Mouse (Mus musculus): ENCODE measurements around the gene Aqr. TPM values are rescaled to one million over a fixed set of nuclear protein-coding genes. Genes with fewer than 3 reads are reported as not detected.

The Aqr gene
- polyA plus RNA-seq, 1 experiment from 2014 or later = 39.2 TPM

- DNase-seq (ENCODE audit: low spot score) = no peak
- H3K36me3 ChIP-seq = peaks cover 78% of the 10 kb centered on the region
- no peaks in the 10 kb centered on the region for H3K4me1 ChIP-seq (replicated peaks)
- H3K27me3 ChIP-seq (ENCODE audit: insufficient read depth, poor library complexity, severe bottlenecking) = no peaks in the 10 kb centered on the region
- no peak overlapping the region for H3K27ac ChIP-seq
- no peaks in the 10 kb centered on the region for H3K9me3 ChIP-seq
- no peak overlapping the region for H3K4me3 ChIP-seq
Observed at GRCm38 (mm10) chr2:114167837-114168236, 19.0 kb downstream of the Aqr start.

GRCm38 (mm10) chr2:114161978-114162377, 24.8 kb downstream of the Aqr start:
- DNase-seq (ENCODE audit: low spot score) = no peak
- H3K4me1 ChIP-seq (replicated peaks) = no peaks in the 10 kb centered on the region
- H3K27me3 ChIP-seq (ENCODE audit: insufficient read depth, poor library complexity, severe bottlenecking) = no peaks in the 10 kb centered on the region
- H3K27ac ChIP-seq = no peak overlapping the region
- WGBS = 85% methylated on average over 1 of the region's 1 CpGs
- H3K36me3 ChIP-seq = peaks cover 91% of the 10 kb centered on the region
- no peaks in the 10 kb centered on the region for H3K9me3 ChIP-seq
- H3K4me3 ChIP-seq = no peak overlapping the region

- Histone ChIP-seq H3K9me3 (no peaks in the 10 kb centered on the region), H3K36me3 (peaks cover 94% of the 10 kb centered on the region), H3K4me3 (no peak overlapping the region), H3K4me1 (replicated peaks) (no peaks in the 10 kb centered on the region), H3K27me3 (ENCODE audit: insufficient read depth, poor library complexity, severe bottlenecking) (no peaks in the 10 kb centered on the region), H3K27ac (no peak overlapping the region)
- no peak for DNase-seq (ENCODE audit: low spot score)
- 89% methylated on average over 4 of the region's 4 CpGs for WGBS
Observed at GRCm38 (mm10) chr2:114157345-114157744, 29.5 kb downstream of the Aqr start.

GRCm38 (mm10) chr2:114156639-114157038, 30.2 kb downstream of the Aqr start:
- no peak overlapping the region for H3K27ac ChIP-seq
- no peaks in the 10 kb centered on the region for H3K27me3 ChIP-seq (ENCODE audit: insufficient read depth, poor library complexity, severe bottlenecking)
- H3K4me1 ChIP-seq (replicated peaks) = no peaks in the 10 kb centered on the region
- no peak overlapping the region for H3K4me3 ChIP-seq
- DNase-seq (ENCODE audit: low spot score) = no peak
- WGBS = 85% methylated on average over 1 of the region's 1 CpGs
- no peaks in the 10 kb centered on the region for H3K9me3 ChIP-seq
- H3K36me3 ChIP-seq = peaks cover 96% of the 10 kb centered on the region

GRCm38 (mm10) chr2:114153247-114153646, 33.6 kb downstream of the Aqr start:
- Histone ChIP-seq H3K4me3 (no peak overlapping the region), H3K9me3 (no peaks in the 10 kb centered on the region), H3K27ac (no peak overlapping the region), H3K4me1 (replicated peaks) (no peaks in the 10 kb centered on the region), H3K36me3 (peaks cover 97% of the 10 kb centered on the region), H3K27me3 (ENCODE audit: insufficient read depth, poor library complexity, severe bottlenecking) (no peaks in the 10 kb centered on the region)
- 94% methylated on average over 6 of the region's 6 CpGs for WGBS
- DNase-seq (ENCODE audit: low spot score) = no peak

- H3K27ac ChIP-seq = no peak overlapping the region
- no peaks in the 10 kb centered on the region for H3K27me3 ChIP-seq (ENCODE audit: insufficient read depth, poor library complexity, severe bottlenecking)
- WGBS = 96% methylated on average over 15 of the region's 15 CpGs
- DNase-seq (ENCODE audit: low spot score) = no peak
- no peaks in the 10 kb centered on the region for H3K9me3 ChIP-seq
- no peaks in the 10 kb centered on the region for H3K4me1 ChIP-seq (replicated peaks)
- H3K4me3 ChIP-seq = no peak overlapping the region
- peaks cover 96% of the 10 kb centered on the region for H3K36me3 ChIP-seq
Observed at GRCm38 (mm10) chr2:114146864-114147458, 39.9 kb downstream of the Aqr start.

- Histone ChIP-seq H3K9me3 (no peaks in the 10 kb centered on the region), H3K27me3 (ENCODE audit: insufficient read depth, poor library complexity, severe bottlenecking) (no peaks in the 10 kb centered on the region), H3K4me1 (replicated peaks) (no peaks in the 10 kb centered on the region), H3K27ac (no peak overlapping the region), H3K4me3 (no peak overlapping the region), H3K36me3 (peaks cover 96% of the 10 kb centered on the region)
- WGBS = 86% methylated on average over 6 of the region's 6 CpGs
- DNase-seq (ENCODE audit: low spot score) = peak; percentile 15
Observed at GRCm38 (mm10) chr2:114145315-114145801, 41.5 kb downstream of the Aqr start.

GRCm38 (mm10) chr2:114144915-114145314, 41.9 kb downstream of the Aqr start:
- no peaks in the 10 kb centered on the region for H3K27me3 ChIP-seq (ENCODE audit: insufficient read depth, poor library complexity, severe bottlenecking)
- H3K36me3 ChIP-seq = peaks cover 96% of the 10 kb centered on the region

GRCm38 (mm10) chr2:114143842-114144241, 43.0 kb downstream of the Aqr start:
- Histone ChIP-seq H3K4me1 (replicated peaks) (no peaks in the 10 kb centered on the region), H3K4me3 (no peak overlapping the region), H3K36me3 (peaks cover 96% of the 10 kb centered on the region), H3K9me3 (no peaks in the 10 kb centered on the region), H3K27me3 (ENCODE audit: insufficient read depth, poor library complexity, severe bottlenecking) (no peaks in the 10 kb centered on the region), H3K27ac (no peak overlapping the region)
- DNase-seq (ENCODE audit: low spot score) = no peak
- 93% methylated on average over 6 of the region's 6 CpGs for WGBS

More at GRCm38 (mm10) chr2:114144915-114145314, 41.9 kb downstream of the Aqr start:
- H3K9me3 ChIP-seq = no peaks in the 10 kb centered on the region
- H3K27ac ChIP-seq = no peak overlapping the region
- H3K4me1 ChIP-seq (replicated peaks) = no peaks in the 10 kb centered on the region
- WGBS = 96% methylated on average over 5 of the region's 5 CpGs
- no peak overlapping the region for H3K4me3 ChIP-seq
- no peak for DNase-seq (ENCODE audit: low spot score)

GRCm38 (mm10) chr2:114136755-114137154, 50.1 kb downstream of the Aqr start:
- H3K4me1 ChIP-seq (replicated peaks) = no peaks in the 10 kb centered on the region
- H3K27me3 ChIP-seq (ENCODE audit: insufficient read depth, poor library complexity, severe bottlenecking) = no peaks in the 10 kb centered on the region
- 95% methylated on average over 9 of the region's 9 CpGs for WGBS
- no peaks in the 10 kb centered on the region for H3K9me3 ChIP-seq
- H3K27ac ChIP-seq = no peak overlapping the region
- peaks cover 98% of the 10 kb centered on the region for H3K36me3 ChIP-seq
- no peak for DNase-seq (ENCODE audit: low spot score)
- H3K4me3 ChIP-seq = no peak overlapping the region

- Histone ChIP-seq H3K4me1 (replicated peaks) (no peaks in the 10 kb centered on the region), H3K36me3 (peaks cover 98% of the 10 kb centered on the region), H3K9me3 (no peaks in the 10 kb centered on the region), H3K27ac (no peak overlapping the region), H3K27me3 (ENCODE audit: insufficient read depth, poor library complexity, severe bottlenecking) (no peaks in the 10 kb centered on the region), H3K4me3 (no peak overlapping the region)
- 82% methylated on average over 2 of the region's 2 CpGs for WGBS
- DNase-seq (ENCODE audit: low spot score) = no peak
Observed at GRCm38 (mm10) chr2:114135777-114136176, 51.0 kb downstream of the Aqr start.

- no peak overlapping the region for H3K27ac ChIP-seq
- 96% methylated on average over 4 of the region's 4 CpGs for WGBS
- no peaks in the 10 kb centered on the region for H3K27me3 ChIP-seq (ENCODE audit: insufficient read depth, poor library complexity, severe bottlenecking)
- peaks cover 97% of the 10 kb centered on the region for H3K36me3 ChIP-seq
- H3K4me1 ChIP-seq (replicated peaks) = no peaks in the 10 kb centered on the region
- DNase-seq (ENCODE audit: low spot score) = no peak
- no peak overlapping the region for H3K4me3 ChIP-seq
- H3K9me3 ChIP-seq = no peaks in the 10 kb centered on the region
Observed at GRCm38 (mm10) chr2:114133355-114133754, 53.5 kb downstream of the Aqr start.

GRCm38 (mm10) chr2:114130657-114131056, 56.2 kb downstream of the Aqr start:
- Histone ChIP-seq H3K27me3 (ENCODE audit: insufficient read depth, poor library complexity, severe bottlenecking) (no peaks in the 10 kb centered on the region), H3K9me3 (no peaks in the 10 kb centered on the region), H3K36me3 (peaks cover 95% of the 10 kb centered on the region), H3K4me1 (replicated peaks) (no peaks in the 10 kb centered on the region), H3K27ac (no peak overlapping the region), H3K4me3 (no peak overlapping the region)
- no peak for DNase-seq (ENCODE audit: low spot score)
- 94% methylated on average over 13 of the region's 13 CpGs for WGBS

- 90% methylated on average over 4 of the region's 4 CpGs for WGBS
- no peaks in the 10 kb centered on the region for H3K9me3 ChIP-seq
- H3K27me3 ChIP-seq (ENCODE audit: insufficient read depth, poor library complexity, severe bottlenecking) = no peaks in the 10 kb centered on the region
- H3K4me3 ChIP-seq = no peak overlapping the region
- peaks cover 97% of the 10 kb centered on the region for H3K36me3 ChIP-seq
- no peaks in the 10 kb centered on the region for H3K4me1 ChIP-seq (replicated peaks)
- no peak for DNase-seq (ENCODE audit: low spot score)
- no peak overlapping the region for H3K27ac ChIP-seq
Observed at GRCm38 (mm10) chr2:114123304-114123703, 63.5 kb downstream of the Aqr start.
